Mouse (Mus musculus): ENCODE data around the gene Sprr2d.

DNA sequence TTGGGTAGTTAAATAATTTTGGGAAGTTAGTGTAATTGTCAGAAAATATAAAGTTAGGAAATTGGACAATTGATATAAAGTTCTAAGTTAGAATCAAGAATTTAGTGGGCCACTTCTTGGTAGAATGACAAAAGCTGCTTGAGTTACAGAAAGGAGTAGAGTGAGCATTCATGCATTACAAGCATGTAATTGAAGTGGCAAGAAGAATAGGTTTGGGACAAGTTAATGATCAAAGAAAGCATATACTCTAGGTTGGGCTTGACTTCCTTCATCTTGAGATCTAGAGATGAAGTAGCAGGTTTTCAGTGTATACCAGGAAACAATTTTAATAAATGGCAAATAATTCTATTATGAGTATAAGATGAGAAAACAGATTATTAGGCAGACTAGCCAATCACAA, 22.7 kb downstream of the Sprr2d start:
- TF ChIP-seq CTCF (IDR thresholded peaks at IDR 0.05) (no peak), POLR2A (IDR thresholded peaks at IDR 0.05; ENCODE audit: insufficient read depth, low read depth, low read length) (no peak)
